Mouse (Mus musculus) lung, postnatal 0 days (tissue): ENCODE measurements around the gene Mxra7.

Source experiments
- CTCF ChIP-seq: IDR thresholded peaks from 2 replicates; pipeline ENCODE4 v1.5.1; 2016; ENCODE audit warnings: antibody characterized with exemption, mild to moderate bottlenecking
- EP300 ChIP-seq: IDR thresholded peaks from 2 replicates; pipeline ENCODE4 v1.6.1; 2016; ENCODE audit warnings: antibody characterized with exemption, mild to moderate bottlenecking, control low read depth

DNA sequence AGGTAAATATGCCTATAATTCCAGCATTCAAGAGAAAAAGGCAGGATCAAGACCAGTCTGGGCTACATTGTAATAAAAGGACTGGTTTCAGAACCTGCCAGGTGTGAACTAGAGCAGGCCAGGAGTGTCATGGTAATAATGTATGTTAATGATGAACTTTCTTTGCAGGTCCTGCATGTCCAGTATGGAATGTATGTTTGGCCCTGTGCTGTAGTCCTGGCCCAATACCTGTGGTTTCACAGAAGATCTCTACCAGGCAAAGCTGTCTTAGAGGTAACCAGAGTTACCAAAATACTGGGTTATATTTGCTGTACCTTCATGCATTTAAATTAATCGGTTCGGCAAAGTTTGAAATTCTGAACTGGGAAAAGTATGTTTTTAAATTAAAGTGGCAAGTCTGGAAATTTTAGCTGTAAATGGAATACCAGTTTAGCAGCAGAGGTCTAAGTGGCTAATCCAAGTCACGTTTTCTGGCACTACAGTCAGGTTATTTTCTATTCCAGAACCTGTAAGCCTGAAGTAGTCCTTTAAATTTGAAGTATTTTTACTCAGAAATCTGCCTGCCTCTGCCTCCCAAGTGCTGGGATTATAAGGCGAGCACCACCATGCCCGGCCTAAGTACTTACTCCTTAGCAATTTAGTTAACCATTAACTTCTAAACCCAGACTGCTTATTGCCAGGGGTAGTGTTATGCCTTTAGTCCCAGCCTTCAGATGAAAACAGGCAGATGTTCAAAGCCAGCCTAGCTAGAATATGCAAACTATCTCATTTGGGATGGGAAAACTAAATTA, 20.4 kb upstream of the Mxra7 start:
- TF ChIP-seq CTCF (no peak), EP300 (no peak)
